Mouse (Mus musculus): ENCODE data around the gene Lrrn1.
A peak's percentile ranks its signal among the peaks of the same experiment; 100 is the strongest.

Lrrn1 gene

DNA sequence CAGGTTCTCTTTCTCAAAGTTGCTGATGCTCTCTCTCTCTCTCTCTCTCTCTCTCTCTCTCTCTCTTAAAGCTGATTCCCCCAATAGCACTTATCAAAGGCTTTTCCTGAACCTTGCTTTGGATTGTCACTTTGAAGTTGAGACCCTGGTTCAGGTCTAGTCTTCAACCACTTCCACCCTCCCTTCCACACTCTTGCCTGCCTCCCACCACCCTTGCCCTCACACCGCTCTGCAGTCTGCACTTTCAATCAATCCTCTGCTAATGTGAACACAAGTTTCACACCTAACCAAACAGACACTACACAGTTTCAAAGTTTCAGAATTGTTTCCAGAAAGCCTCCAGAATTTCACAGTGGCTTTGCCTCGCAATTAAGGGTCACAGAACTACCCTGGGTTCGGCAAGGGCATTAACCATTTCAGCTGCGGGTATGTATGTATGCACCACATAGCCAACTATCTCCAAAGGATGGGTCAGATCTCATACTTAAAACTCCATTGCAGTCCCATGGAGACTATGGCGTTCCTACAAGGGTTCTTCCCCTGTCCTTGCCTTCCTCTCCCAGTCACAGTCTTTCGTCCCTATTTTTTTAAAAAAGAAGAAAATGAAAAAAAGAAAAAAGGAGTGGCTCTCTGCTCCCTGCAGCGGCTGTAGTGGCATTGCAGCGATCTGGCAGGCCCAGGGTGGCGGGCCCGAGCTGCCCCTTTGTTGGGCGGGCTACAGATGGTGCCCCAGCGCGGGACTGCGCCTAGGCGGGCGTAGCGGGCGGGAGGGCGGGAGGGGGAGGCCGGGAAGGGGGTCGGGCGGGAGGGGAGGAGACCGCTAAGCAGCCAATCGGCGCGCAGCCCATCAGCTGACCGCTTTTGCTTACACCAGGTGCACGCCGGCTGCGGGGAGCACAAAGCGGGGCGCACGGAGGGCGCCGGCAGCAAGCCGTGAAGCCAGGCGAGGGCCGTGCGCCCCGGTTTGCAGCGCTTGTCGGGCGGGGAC lies at the start of gene Lrrn1:
Gene Lrrn1, plus strand, starts transcription at position 892 of the 988 bp plus-strand sequence.
- DNase-seq (ENCODE audit: low spot score in 2 of 2), result peak; percentile 57 to 74

DNA sequence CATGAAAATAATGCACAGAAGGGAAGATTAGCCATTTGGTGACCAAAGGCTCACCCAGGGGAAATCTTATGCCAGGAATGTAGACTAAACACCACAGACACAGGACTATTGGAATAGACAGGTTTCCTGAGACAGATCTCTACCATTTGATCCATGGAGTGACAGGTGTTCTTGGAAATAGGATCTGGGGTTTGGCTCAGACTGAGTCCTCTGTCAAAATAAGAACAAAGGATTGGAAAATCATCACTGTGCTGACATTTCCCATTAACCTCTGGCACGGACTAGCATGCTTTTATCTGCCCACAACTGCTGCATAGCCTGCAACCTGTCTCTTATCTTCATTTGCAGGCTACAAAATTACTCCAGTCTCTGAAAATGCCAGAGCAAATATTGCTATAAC lies 35.1 kb upstream of the Lrrn1 start:
- no peak for DNase-seq (ENCODE audit: low spot score in 2 of 2)

DNA sequence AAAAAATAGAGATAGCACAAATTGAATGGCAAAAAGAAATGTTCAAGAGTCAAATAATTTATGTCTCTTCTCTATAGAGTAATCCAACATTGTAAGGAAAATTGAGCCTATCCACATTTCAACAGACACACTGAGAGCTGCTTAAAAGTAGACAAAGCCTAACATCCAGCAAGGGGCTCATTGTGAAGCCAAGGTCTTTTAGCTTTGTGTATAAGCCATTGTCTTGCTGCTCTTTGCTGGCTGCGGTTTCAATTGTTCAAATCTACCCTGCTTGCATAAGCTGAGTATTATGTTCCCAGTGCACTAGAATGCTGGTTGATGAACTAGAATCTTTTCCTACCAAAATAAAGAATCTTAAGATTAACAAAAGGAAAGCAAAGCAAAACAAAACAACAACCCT lies 33.7 kb upstream of the Lrrn1 start:
- DNase-seq (ENCODE audit: low spot score in 2 of 2), result no peak

DNA sequence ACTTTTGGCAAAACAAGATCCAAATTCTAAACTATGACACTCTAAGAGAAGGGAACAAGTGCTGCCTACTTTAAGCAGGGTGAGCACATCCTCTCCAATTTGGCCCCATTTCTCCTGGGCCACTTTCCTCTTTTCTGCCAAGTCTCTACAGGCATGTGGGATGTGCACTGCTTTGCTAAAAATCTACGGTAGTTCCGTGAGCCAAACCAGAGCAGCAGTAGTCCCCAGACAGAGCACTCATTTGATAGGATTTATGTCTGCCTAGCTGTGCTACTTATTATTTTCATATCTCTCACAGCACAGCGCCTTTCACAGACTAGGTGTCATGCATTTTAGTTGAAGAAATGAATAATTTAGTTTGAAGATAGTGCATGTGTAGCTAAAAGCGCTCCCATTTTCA lies 15.9 kb upstream of the Lrrn1 start:
- DNase-seq (ENCODE audit: low spot score in 2 of 2), result no peak

DNA sequence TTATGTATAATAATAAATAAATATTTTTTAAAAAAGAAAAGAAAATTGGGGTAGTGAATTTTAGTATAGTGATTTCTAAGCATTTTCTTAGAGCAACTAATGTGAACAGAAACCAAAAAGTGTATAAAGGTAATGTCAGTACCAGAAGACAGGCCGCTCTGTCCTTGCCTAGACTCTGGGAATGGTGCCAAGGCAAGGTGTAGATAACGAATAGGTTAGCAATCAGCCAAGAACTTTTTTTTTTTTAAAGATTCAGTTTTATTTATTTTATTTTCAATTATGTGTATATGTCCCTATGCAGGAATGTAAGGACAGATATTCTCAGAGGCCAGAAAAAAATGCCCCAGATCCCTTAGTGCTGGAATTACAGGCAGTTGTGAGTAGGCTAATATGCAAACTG lies 5.6 kb upstream of the Lrrn1 start:
- DNase-seq (ENCODE audit: low spot score in 2 of 2), result no peak

DNA sequence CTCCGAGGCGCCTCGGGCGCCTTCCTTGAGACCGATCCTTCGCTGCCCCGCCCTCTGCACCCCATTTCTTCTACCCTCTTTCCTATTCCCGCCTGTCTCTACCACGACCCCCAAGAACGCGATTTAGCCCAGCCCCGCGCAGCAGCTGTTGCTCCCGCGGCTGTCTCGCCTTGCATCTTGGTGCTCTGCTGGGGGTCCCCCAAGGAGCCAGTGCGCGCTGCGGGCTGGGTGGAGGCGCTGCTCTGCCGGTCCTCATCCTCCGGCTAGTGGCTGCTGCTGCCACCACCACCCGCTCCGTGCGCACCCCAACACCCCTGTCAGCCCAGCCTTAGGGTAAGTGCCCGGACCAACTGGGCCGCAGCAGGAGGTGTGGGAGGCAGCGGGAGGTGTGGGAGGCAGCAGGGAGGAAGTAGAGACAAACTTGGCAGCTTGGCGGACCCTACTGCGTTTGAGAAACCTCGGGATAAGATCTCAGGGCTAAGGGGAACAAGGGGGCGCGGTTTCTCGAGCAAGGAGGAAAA lies 403 bp downstream of the Lrrn1 start:
- DNase-seq (ENCODE audit: low spot score in 2 of 2), result peak; percentile 37 to 54

DNA sequence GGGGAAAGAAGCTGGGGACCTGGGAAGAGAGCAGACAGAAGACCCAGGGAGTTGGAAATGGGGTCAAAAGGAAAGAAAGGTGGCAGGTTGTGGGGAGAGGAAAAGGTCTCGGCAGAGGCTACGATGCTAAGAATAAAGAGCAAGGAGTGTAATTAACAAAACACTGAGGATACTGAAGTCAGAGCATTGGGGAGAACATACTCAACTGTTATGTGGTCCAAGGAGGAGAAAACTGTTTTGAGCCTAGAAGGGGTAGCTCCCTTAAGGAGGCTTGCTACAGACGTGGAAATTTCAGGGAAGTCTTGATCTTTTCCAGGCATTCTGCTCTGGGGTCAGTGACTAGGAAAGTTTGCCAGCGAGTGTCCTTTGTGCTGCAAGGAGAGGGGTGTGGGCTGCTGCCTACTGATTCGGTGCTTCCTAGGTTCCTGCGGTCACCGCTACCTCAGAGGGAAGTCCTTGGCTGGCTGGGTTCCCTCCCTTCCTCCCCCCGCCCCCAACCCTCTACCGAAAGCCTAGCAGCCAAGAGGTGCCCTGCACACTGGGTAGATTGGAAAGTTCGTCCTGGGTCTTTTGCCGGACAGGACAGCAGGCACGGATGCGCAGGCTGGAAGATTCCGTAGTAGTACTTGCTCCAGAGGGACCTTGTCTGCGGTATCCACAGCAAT lies 1.2 kb downstream of the Lrrn1 start:
- DNase-seq (ENCODE audit: low spot score in 2 of 2), result peak in 1 of 2 experiments; percentile 10

DNA sequence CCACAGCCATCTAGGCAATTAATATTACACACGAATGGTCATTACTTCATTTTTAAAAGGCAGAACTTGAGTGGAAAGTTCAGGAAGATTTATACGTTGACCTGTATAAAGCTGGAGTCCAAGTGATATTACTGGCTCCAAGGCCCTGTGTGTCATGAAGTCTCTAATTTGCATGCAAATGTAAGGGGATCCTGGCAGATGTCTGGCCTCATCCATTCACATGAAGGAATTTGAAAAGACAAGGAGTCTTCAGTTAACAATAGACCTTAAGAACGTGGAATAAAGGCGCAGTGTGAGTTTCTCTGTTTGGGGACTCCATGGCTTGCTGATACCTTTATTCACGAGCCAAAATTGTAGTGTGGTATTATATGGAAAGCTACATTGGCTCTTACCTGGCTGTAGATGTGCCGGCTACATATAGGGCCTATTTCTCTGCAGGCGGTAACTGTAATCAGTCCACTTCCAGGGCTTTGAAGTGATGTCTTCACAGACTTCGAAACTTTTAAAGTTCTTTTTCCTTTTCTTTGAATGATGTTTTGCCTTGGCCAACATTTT lies 2.0 kb downstream of the Lrrn1 start:
- DNase-seq (ENCODE audit: low spot score in 2 of 2), result no peak

DNA sequence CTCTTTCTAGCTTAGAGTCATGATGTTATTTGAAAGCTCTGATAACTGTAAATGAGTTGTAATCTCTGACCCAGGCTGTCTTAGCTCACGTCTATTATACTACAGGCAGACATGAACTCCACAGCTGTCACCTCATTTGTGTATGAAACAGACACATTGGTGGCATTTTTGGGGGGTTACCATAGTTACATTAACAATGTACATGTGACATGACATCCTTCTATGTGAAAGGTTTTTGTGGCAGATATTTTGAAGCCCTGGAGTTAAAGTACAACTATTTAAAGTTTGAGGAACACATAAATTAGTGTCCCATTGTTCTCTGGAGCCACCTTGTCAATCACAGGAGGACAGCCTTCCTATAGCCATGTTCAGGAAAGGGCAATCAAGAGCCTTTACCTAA lies 5.0 kb downstream of the Lrrn1 start:
- no peak for DNase-seq (ENCODE audit: low spot score in 2 of 2)

DNA sequence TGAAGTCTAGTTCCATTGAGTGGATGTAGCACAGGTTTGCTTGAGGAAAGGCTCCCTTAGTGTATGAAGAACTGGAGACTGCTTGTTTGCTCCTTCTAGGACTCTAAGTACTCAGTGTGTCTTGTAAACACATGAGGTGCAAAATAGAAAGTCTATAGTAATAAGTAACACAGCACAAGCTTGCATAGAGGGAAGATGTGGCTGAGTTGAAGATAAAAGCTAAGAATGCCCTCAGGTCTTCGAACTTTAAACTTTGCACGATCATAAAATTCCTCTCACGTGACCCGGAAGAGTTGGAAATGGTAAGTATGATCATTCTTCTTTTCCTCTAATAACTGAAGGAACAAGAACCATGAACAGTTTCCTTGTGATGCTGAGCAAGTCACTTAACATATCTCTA lies 7.1 kb downstream of the Lrrn1 start:
- no peak for DNase-seq (ENCODE audit: low spot score in 2 of 2)

DNA sequence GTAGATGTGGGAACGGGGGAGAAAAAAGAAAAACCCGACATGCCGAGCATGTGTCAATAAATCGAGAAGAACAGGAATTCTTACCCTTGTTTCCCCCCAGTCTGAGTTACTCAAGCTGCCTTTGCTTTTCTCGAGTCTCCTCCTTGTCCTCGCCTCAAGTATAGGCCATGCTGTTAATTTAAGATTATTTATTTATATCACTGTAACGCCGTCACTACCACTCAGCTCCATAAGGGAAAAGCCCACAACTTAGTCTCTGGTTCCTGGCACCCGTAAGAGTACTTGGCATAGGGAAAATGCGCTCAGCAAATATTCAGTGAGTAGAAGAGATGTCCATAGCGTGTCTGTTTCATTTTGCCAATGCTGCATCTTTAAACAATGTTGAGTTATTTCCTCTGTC lies 11.7 kb downstream of the Lrrn1 start:
- no peak for DNase-seq (ENCODE audit: low spot score in 2 of 2)

DNA sequence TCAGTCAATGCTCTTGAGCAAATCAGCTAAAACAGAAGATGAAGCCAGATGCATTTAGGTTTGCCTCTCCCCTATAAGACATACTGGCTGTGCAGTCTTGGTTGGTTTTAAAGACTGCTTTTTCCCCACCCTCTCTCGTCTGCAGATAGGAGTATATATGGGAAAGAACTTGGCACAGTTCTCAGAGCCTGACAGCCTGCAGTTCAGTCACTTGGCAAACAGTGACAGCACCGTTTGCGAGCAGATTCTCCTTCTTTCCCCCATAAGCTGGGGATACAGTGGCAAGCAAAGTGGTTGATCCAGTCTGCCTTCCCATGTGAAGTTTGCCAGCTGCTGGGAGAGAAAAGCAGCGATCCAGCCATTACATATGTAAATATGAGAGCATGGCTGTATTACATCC lies 12.3 kb downstream of the Lrrn1 start:
- DNase-seq (ENCODE audit: low spot score in 2 of 2), result peak in 1 of 2 experiments; percentile 16

DNA sequence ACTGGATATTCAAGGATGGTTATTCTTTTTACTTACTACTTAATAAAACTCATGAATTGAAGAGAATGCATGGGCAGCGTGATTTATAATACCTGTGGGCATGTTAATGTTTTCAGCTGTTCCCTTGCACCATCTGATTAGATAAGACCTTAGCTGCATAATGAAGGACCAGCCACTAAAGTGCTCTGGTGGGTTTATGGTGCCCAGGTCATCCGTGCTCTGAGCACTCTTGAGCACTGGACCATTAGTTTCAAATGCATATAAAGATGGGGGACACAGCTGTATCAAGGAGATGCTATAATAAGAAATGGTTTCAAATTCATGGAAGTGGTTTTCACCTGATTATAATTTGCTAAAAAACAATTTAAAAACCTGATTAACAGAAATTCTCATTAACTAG lies 16.7 kb downstream of the Lrrn1 start:
- DNase-seq (ENCODE audit: low spot score in 2 of 2), result no peak

DNA sequence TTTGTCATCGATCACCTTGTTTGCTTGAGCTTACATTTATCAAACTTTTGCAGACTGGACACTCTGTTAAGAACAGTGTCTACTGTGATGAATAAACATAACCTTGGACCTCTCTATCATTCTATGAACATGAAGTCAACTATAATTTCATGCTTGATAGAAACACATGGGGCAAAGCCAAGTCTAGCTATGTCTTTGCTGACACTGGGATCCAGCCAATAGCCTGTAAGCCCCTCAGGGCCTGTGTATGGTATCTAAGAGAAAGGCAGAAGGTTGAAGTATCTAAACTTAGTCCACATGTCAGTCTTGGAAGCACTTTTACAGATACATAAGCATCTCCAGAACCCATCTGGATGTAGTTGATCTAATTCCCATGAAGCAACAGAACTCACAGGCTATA lies 22.9 kb downstream of the Lrrn1 start:
- no peak for DNase-seq (ENCODE audit: low spot score in 2 of 2)

DNA sequence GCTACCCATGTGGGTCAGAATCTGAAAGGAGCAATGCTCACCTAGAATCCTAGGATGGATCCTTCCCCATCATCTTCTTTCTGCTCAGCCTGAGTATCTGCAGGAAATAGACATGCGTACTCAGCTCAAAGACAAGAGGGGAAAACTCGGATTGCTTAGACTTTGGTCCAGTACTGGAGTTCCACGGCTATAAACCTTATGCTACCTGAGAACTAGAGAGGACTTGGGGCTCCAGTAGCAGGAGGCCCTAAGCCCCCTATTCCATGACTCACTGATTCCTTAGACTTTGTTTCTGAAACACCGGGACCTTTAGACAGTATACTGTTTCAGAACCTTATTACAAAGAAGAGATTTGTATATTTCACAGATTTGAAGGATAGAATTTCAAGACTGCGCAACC lies 25.8 kb downstream of the Lrrn1 start:
- no peak for DNase-seq (ENCODE audit: low spot score in 2 of 2)

DNA sequence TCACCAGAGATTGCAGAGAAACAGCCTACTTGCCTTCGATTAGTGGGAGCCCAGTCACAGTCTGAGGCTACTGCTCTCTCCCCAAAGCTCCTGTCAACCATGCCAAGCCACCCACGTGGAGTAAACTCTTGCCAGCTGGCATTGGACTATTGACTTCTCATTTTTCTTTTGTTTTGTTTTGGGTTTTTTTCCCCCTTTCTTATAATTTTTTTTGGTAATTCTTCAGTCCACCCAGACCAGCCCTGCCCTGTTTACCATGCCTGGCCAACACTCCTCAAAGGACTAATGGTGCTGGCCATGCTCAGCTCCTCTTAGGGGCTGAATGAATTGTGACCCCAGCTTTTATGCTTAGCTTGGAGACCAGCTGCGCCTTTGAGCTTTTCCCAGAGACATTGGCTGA lies 27.4 kb downstream of the Lrrn1 start:
- peak; percentile 29 to 72 for DNase-seq (ENCODE audit: low spot score in 2 of 2)

DNA sequence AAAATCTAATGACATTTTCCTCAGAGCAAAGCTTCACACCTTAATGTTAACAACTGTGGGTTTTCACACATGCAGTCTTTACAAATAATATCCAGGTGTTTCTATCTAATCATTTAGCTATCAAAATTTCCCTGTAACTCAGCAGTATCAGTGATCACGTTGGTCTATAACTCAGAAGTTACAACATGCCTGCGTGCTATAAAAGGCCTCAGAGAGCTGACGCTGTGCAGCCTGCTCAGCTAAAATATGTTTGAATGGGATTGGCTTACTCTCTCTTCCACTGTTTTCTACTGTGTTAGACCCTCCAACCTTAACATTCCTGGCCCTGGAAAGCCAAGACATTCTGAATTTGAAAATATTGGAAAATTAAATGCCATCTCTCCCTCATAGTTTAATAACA lies 28.2 kb downstream of the Lrrn1 start:
- no peak for DNase-seq (ENCODE audit: low spot score in 2 of 2)

DNA sequence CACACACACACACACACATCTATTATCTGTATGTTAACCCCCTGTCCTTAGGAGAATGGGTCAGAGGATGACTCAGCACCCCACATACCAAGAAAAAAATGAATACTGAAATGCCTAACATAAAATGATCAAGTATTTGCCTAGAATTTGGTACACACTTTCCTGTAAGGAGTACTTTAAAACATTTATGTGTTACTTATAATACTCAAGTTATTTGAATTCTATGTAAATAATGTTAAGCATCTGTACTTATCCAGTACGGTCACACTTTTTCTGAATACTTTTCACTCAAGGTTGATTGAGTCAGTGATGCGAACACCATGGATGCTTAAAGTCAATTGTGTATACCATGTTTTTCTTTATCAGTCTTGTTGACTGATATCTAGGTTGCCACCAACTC lies 32.7 kb downstream of the Lrrn1 start:
- DNase-seq (ENCODE audit: low spot score in 2 of 2), result no peak

DNA sequence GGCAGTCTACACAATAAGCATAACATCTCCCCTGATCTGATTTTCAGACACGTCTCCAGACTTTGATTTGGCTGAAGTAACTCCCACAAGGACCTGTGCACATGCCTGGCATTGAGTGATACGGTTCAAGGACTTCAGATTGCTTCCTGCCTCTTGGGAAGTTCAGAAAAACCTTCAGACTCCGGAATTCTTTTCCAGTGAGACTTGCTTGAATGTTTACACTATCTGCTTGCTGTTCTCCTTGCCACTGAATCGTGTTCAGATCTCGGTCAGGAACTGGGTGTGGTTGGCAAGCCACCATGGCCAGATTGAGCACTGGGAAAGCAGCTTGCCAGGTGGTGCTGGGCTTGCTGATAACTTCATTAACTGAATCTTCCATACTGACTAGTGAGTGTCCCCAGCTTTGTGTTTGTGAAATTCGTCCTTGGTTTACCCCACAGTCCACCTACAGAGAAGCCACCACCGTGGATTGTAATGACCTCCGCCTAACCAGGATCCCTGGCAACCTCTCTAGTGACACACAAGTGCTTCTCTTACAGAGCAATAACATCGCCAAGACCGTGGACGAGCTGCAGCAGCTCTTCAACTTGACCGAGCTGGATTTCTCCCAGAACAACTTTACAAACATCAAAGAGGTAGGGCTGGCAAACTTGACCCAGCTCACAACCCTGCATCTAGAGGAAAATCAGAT lies 37.5 kb downstream of the Lrrn1 start:
- DNase-seq (ENCODE audit: low spot score in 2 of 2), result peak in 1 of 2 experiments; percentile 6

DNA sequence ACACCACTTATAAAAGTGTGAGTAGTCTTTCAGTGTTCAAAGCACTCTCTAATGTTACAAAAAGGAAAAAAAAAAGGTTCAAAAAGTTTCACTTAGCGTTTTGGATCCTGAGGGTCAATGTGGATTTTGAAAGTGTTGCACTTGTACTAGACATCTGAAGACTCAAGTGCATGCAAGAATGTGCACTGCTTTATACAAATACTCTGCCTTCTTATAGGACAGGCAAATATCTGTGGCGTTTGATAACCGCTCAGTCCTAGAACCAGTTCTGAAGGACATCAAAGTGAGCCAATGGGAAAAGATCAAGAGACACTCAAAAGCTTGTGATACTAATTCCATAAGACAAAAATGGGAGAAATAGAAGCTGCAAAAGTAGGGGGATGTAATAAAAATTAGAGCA lies 45.0 kb downstream of the Lrrn1 start:
- DNase-seq (ENCODE audit: low spot score in 2 of 2), result no peak

DNA sequence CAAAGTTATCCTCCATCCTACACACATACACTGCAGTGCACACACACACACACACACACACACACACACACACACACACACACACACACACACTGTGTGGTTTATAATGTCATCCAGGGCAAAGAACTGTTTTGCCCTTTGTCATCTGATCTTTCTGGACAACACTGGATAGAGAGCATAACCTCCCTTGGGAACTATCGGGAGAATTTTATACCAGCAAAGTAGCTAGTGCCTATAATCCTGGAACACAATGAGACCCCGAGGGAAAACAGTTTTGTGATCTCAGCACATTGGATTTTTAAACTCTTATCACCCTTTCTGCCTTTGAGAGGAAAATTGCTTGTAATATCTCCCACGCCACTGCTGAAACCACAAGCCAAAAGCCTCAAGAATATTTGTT lies 45.8 kb downstream of the Lrrn1 start:
- DNase-seq (ENCODE audit: low spot score in 2 of 2), result no peak

DNA sequence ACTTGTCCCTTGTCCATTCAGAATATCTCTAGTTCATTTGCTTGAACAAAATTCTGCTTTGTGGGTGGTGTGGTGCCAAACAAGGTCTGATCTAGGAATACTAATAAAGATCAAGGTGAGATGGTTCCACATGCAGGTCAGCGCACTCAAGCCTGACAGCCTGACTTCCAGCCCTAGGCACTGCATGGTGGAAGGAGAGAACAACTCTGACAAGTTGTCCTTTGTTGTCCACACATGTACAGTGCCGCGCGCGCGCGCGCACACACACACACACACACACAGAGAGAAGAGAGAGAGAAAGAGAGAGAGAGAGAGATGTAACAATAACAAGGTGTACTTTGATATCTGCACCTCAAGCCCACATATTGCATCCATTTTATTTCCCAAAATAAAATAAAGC lies 47.7 kb downstream of the Lrrn1 start:
- no peak for DNase-seq (ENCODE audit: low spot score in 2 of 2)

All from cerebellum, postnatal 4 days (tissue).